Mouse (Mus musculus) hindbrain, embryonic 14.5 days (tissue): ENCODE measurements around the gene Tmem245. TPM values are rescaled to one million over a fixed set of nuclear protein-coding genes. Genes with fewer than 3 reads are reported as not detected.
"Not testable (repeated sequence)": the region's sequence is repeated elsewhere in the genome, so short reads cannot be mapped to it uniquely, and the experiment has no call there.

Experiments
- ATAC-seq: fragments of 200-750 bp; cut with Nextera tagmentation; 2 replicates; pipeline ENCODE4 v1.8.0; 2017; ENCODE audit warnings: moderate number of reproducible peaks, mild to moderate bottlenecking, moderate TSS enrichment, moderate library complexity; ENCODE audit not compliant: low FRiP score
- DNase-seq: peaks from one replicate; pipeline ENCODE4 v3.0.0-alpha.2; 2015; ENCODE audit warnings: low spot score
- H3K27ac ChIP-seq: fragments of 300-500 bp; sonication (generic); 2 replicates; pipeline ENCODE4 v1.5.1; 2014; ENCODE audit warnings: mild to moderate bottlenecking, moderate library complexity
- H3K27me3 ChIP-seq: fragments of 300-500 bp; sonication (generic); 2 replicates; pipeline ENCODE4 v1.6.1; 2014; ENCODE audit warnings: mild to moderate bottlenecking, low read length, mixed read lengths; ENCODE audit not compliant: control insufficient read depth, insufficient read depth
- H3K36me3 ChIP-seq: fragments of 300-500 bp; sonication (generic); replicated peaks from 2 replicates; pipeline ENCODE4 v1.6.1; 2014; ENCODE audit not compliant: control insufficient read depth, insufficient read depth
- H3K4me1 ChIP-seq: fragments of 300-500 bp; sonication (generic); replicated peaks from 2 replicates; pipeline ENCODE4 v1.6.1; 2014; ENCODE audit warnings: antibody characterized with exemption, low read length, mixed read lengths; ENCODE audit not compliant: control insufficient read depth, insufficient read depth
- H3K4me2 ChIP-seq: fragments of 300-500 bp; sonication (generic); replicated peaks from 2 replicates; pipeline ENCODE4 v1.6.1; 2014; ENCODE audit warnings: mild to moderate bottlenecking, moderate library complexity
- H3K4me3 ChIP-seq: fragments of 300-500 bp; sonication (generic); replicated peaks from 2 replicates; pipeline ENCODE4 v1.5.1; 2014; ENCODE audit warnings: mild to moderate bottlenecking, low read length
- H3K9ac ChIP-seq: fragments of 300-500 bp; sonication (generic); 2 replicates; pipeline ENCODE4 v1.6.1; 2014
- H3K9me3 ChIP-seq: fragments of 300-500 bp; sonication (generic); 2 replicates; pipeline ENCODE4 v1.6.1; 2016; ENCODE audit warnings: low read length; ENCODE audit not compliant: control insufficient read depth
- WGBS: fragments of 180-500 bp; shearing (Covaris S2); extraction: QIAGEN DNeasy Blood & Tissue Kit; methylation state at CpG from one replicate; pipeline ENCODE4 v1.1.7; 2014; 5-methylcytosine and 5-hydroxymethylcytosine counted together
- polyA plus RNA-seq: library from polyadenylated mRNA; unstranded; fragments of >200 nt; fragmentation: Nextera tagmentation; extraction: Ambion mirVana; gene quantifications from 2 replicates; pipeline ENCODE4 v1.2.1, GENCODE M21; 2014

The Tmem245 gene
- polyA plus RNA-seq, 1 experiment from 2014 or later: 10.5 TPM

DNA sequence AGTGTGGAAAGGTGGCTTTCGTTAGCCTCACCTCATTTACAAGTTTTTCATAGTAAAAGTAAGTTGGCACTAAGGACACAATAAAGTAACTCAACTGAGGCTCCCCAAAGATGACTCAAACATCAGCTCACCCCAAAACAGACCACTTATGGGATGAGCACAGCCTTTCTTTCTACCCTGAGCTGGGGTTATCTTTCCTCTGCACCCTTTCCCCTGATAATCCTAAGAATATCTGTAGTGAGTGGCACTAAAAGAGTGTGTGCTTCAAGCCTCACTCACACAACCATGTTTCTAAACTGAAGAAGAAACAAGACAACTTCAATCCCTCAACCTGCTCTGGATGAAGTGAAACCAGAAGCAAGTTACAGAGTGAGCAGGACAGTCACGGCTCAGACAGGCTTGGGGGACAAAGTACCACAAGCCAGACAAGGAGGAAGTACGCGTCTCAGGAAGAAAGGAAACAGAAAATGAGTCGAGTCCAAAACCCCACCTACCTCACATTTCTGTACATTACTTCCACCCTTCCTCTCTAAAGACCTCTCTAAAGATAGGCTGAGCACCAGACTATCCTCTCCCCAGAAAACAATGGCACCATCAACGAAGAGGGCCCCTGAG is 54.6 kb downstream of the Tmem245 start:
- Histone ChIP-seq H3K27me3 (no peaks in the 10 kb centered on the region), H3K27ac (no peak overlapping the region), H3K4me1 (no peaks in the 10 kb centered on the region), H3K9me3 (no peaks in the 10 kb centered on the region), H3K9ac (no peak overlapping the region), H3K4me2 (no peak overlapping the region), H3K4me3 (no peak overlapping the region), H3K36me3 (peaks cover 25% of the 10 kb centered on the region)
- DNase-seq (no peak), ATAC-seq (no peak)
- WGBS: 97% methylated on average over 6 of the region's 6 CpGs

DNA sequence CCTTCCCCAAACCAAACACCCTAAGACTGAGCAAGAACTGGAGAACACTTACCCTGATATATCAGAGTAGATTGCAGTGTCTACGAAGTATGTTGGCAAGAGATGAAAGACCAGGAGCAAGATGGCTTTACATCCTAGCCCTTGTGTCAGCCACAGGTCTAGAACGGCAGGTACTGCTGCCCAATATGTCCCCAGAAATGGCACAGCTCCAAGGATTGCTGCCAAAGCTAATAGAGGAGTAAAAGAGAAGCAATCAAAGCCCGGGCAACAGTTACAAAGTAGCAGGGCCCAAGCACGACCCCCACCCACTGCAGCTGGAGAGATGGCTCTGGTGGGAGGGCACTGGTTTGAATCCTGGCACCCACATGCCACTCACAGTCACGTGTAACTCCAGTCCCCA is 58.8 kb downstream of the Tmem245 start:
- Histone ChIP-seq H3K36me3 (peaks cover 38% of the 10 kb centered on the region), H3K9me3 (no peaks in the 10 kb centered on the region), H3K27me3 (no peaks in the 10 kb centered on the region), H3K4me2 (no peak overlapping the region), H3K9ac (no peak overlapping the region), H3K27ac (no peak overlapping the region), H3K4me1 (no peaks in the 10 kb centered on the region), H3K4me3 (no peak overlapping the region)
- no peak for DNase-seq
- WGBS: 81% methylated on average over 5 of the region's 5 CpGs
- no peak for ATAC-seq

DNA sequence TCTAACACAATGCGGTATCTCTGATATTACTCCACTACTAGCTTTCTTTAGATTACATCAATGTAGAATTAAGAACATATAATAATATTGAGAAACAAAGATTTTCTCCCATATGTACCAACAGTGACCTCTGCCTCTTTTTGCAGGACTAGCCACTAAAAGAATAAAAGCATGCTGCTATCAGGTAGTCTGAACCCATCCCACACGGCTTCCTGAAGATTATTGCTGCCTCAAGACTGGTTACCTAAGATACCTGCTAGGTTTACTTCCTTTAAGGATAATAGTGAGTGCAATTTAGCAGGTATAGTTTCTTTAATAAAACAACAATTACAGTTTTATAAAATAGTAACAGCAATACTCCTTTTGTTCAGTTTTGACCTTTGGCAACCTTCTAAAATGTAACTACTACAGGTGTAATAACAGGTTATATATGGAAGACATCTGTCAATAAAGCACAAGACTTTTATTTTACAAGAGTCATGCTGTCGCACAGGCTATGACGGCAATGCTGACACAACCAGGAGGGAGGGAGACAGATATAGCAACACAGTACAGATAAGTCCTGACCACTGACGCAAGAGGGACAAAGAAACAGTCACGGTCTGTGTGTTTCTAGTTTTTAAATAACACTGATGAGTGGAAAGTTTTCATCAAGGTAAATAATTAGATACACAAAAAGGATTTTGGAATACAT is 60.8 kb downstream of the Tmem245 start:
- H3K27ac ChIP-seq: no peak overlapping the region
- H3K4me2 ChIP-seq: no peak overlapping the region
- no peak for DNase-seq
- H3K4me3 ChIP-seq: no peak overlapping the region
- H3K4me1 ChIP-seq: no peaks in the 10 kb centered on the region
- peaks cover 38% of the 10 kb centered on the region for H3K36me3 ChIP-seq
- no peaks in the 10 kb centered on the region for H3K9me3 ChIP-seq
- no peaks in the 10 kb centered on the region for H3K27me3 ChIP-seq
- 94% methylated on average over 6 of the region's 6 CpGs for WGBS
- no peak for ATAC-seq
- H3K9ac ChIP-seq: no peak overlapping the region

DNA sequence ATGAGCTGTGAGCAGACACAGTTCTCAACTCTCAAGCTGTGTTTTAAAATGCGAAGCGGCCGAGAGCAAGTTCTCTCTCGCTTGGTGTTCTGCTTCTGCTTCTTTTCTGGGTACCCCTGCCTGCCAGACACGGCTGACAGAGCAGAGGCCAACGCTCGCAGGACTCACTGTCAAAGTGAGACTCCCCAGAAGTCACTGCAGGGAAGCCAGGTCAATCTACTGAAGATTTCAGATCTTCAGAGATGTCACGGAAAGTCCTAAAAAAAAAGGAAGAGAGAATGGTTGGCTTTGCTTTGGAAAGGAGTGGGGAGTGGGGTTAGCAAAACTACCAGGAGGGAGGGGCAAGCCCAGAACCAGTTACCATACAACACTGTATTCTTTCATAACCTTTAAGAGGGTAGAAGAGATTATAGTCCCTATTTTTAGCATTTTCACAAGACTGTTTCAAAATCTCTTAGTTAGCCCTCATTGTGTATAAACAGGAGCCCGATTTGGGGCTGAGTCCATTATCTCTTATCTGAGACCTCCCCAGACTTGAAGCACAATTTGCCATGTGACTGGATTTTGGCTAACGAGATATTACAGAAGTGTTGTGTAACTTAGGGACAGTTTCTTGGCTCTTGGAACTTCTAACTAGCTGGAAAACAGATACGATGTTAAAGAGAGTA is 67.1 kb downstream of the Tmem245 start:
- H3K9me3 ChIP-seq: no peaks in the 10 kb centered on the region
- H3K4me3 ChIP-seq: no peak overlapping the region
- H3K27me3 ChIP-seq: no peaks in the 10 kb centered on the region
- H3K36me3 ChIP-seq: peaks cover 40% of the 10 kb centered on the region
- no peak for DNase-seq
- 87% methylated on average over 11 of the region's 11 CpGs for WGBS
- no peaks in the 10 kb centered on the region for H3K4me1 ChIP-seq
- no peak overlapping the region for H3K27ac ChIP-seq
- no peak for ATAC-seq
- H3K9ac ChIP-seq: no peak overlapping the region
- H3K4me2 ChIP-seq: no peak overlapping the region

DNA sequence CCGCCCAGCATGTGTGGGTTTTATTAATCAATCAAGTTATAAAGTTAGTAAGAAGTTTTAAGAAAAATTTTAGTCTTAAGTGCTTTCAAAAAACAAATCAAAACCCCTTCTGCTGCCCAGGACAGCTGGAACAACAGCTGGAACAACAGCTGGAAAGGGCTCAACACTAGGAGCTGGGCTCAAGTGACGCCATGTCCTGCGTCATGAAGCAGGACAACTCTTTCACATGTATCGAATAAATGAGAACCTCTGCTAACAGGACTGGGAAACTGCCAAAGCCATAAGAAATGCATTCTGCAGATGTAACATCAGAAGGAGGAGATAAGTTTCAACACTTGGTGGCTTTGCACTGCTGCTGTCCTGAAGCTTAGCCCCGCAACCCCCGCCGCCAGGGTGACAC is 68.3 kb downstream of the Tmem245 start:
- Histone ChIP-seq H3K27me3 (no peaks in the 10 kb centered on the region), H3K4me3 (no peak overlapping the region), H3K36me3 (peaks cover 38% of the 10 kb centered on the region), H3K27ac (no peak overlapping the region), H3K9me3 (no peaks in the 10 kb centered on the region), H3K9ac (no peak overlapping the region), H3K4me1 (no peaks in the 10 kb centered on the region), H3K4me2 (no peak overlapping the region)
- DNase-seq: no peak
- ATAC-seq: no peak
- whole genome bisulfite sequencing: 96% methylated on average over 7 of the region's 7 CpGs

DNA sequence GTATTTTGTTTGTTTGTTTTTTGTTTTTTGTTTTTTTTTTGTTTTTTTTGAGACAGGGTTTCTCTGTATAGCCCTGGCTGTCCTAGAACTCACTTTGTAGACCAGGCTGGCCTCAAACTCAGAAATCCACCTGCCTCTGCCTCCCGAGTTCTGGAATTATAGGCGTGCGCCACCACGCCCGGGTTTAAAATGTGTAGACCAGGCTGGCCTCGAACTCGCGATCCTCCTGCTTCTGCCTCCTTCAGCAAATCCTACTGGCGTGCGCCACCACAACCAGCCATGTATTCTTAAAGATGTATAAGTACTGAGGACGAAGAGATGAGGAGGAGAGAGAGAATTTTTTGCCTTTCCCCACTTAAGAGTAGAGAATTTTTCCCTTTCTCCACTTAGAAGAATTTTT is 76.7 kb downstream of the Tmem245 start:
- H3K27me3 ChIP-seq, H3K9ac ChIP-seq, ATAC-seq, H3K4me1 ChIP-seq, H3K27ac ChIP-seq, H3K9me3 ChIP-seq, DNase-seq, H3K4me3 ChIP-seq, H3K4me2 ChIP-seq: not testable (repeated sequence)
- WGBS: 98% methylated on average over 11 of the region's 11 CpGs
- peaks cover 15% of the 10 kb centered on the region for H3K36me3 ChIP-seq

DNA sequence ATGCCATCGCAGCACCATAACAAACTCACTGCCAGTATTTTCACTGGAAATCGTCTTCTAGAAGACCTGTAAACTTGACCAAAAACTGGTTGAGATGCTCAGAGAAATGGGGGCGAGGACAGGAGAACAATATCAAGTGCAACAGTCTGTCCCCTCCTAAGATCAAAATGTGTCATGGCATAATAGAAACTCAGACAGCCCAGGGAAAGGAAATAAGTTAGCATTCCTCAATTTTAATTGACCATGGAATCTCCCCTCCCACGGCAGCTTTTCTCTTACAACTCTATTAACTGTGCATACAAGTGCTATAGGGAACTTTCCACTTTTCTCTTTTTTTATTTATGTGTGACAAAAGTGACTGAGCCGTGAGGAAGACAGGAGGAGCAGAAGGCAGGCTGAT is 79.5 kb downstream of the Tmem245 start:
- Histone ChIP-seq H3K9me3 (no peaks in the 10 kb centered on the region), H3K4me3 (no peak overlapping the region), H3K9ac (no peak overlapping the region), H3K27ac (no peak overlapping the region), H3K4me1 (peaks cover 16% of the 10 kb centered on the region), H3K27me3 (no peaks in the 10 kb centered on the region), H3K4me2 (no peak overlapping the region), H3K36me3 (no peaks in the 10 kb centered on the region)
- DNase-seq (no peak), ATAC-seq (no peak)
- WGBS: 77% methylated on average over 5 of the region's 5 CpGs

DNA sequence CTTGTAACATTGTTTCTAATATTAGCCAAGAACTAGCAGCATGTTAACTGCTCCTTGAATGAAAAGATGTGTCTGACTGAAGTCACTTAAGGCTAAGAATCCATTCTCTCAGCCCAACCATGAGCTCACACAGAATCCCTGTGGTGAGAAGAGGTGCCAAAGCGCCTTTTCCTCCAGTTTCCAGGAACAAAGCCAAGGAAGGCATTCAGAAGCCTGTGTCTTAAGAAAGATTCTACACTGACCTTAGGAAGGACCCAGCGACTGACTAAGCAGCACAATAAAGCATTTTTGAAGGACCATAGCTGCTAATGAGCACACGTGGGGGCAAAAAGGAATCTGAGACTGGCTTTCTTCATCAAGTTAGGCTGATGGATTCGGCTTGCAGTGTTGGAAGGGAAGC is 81.3 kb downstream of the Tmem245 start:
- H3K4me3 ChIP-seq: no peak overlapping the region
- no peaks in the 10 kb centered on the region for H3K27me3 ChIP-seq
- DNase-seq (no peak), ATAC-seq (no peak)
- WGBS: 52% methylated on average over 4 of the region's 4 CpGs
- H3K9ac ChIP-seq: no peak overlapping the region
- H3K36me3 ChIP-seq: no peaks in the 10 kb centered on the region
- H3K4me2 ChIP-seq: no peak overlapping the region
- H3K4me1 ChIP-seq: peaks cover 16% of the 10 kb centered on the region
- H3K27ac ChIP-seq: no peak overlapping the region
- H3K9me3 ChIP-seq: no peaks in the 10 kb centered on the region

DNA sequence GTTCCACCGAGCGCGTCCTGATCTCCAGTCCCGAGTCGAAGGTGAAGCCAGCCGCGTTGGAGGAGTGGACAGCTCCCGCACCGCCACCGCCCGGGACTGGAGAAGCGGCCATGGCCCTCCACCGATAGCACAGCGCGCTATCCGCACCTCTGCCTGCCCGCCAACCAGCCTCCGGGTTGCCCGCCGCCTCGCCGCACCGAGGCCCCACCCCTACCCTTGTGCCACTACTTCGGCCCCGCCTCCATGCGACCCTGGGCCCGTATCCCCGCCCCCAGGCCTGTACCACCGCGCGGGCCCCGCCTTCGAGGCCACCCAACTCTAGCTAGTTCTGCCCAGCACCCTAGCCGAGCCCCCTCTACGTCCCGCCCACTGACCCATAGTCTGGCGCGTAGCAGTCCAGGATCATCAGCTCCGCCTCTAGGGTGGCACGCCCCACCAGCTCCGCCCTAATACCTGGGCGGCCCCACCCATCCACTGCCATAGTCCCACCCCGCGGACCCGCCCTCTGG is 82.2 kb downstream of the Tmem245 start, which contains the start of gene Ctnnal1:
Gene Ctnnal1 (minus strand): TSS at position 186 of the 509 bp plus-strand sequence.
- Histone ChIP-seq H3K27ac (peak within 1 kb of the TSS; percentile 82), H3K27me3 (no peaks in the 10 kb centered on the region), H3K4me3 (peak within 1 kb of the TSS; percentile 70), H3K4me2 (peak within 1 kb of the TSS; percentile 92), H3K4me1 (peaks cover 16% of the 10 kb centered on the region), H3K9me3 (no peaks in the 10 kb centered on the region), H3K9ac (peak within 1 kb of the TSS; percentile 80), H3K36me3 (no peaks in the 10 kb centered on the region)
- peak; percentile 77 for DNase-seq
- ATAC-seq: peak; percentile 96
- WGBS: under 1% methylated on average over 34 of the region's 45 CpGs
